Mouse (Mus musculus) embryonic fibroblast, embryonic 13.5 days (primary cell): Measurements from ENCODE around the gene Hsd17b13.

Experiments used
- CTCF ChIP-seq: IDR thresholded peaks from 2 replicates; pipeline ENCODE4 v1.5.1; 2011; ENCODE audit warnings: mild to moderate bottlenecking, control low read depth, low read length, moderate library complexity, borderline replicate concordance; ENCODE audit not compliant: insufficient read depth
- POLR2A ChIP-seq: IDR thresholded peaks from 2 replicates; pipeline ENCODE4 v1.6.1; 2011; ENCODE audit warnings: low read depth, mild to moderate bottlenecking, control low read depth, low read length, moderate library complexity

DNA sequence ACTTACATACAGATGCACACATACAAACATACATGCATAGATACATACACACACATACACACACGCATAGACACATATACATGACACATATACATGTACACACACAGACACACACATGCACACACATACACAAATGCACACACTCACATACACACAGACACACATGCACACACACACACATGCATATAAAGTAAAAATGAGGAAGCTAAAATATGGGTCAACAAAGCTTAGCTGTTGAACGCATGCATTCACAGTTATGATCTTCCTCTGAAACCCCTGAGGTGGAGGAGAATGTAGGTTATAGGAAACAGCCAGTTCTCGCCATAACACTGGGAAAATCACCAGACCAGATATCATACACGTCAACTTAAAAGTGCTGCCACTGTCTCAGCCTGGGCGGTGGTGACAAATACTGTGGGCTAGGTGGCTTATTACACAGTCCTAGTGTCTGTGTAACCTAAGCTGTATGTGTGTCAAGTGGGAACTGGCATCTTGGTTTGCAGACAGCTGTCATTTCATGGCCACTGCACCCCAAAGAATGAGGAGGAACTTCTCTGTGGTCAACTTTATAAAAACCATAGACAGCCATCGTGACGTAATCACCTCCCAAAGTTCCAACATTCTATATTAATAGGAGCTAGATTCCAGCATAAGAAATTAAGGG, 829 bp upstream of the Hsd17b13 start:
- no peak for TF ChIP-seq CTCF
- no peak for TF ChIP-seq POLR2A
